Mouse (Mus musculus): Measurements from ENCODE around the gene Zkscan16. TPM values are rescaled to one million over a fixed set of nuclear protein-coding genes. Genes with fewer than 3 reads are reported as not detected.

The Zkscan16 gene
- total and polyA plus RNA-seq, 3 experiments, result not detected

DNA sequence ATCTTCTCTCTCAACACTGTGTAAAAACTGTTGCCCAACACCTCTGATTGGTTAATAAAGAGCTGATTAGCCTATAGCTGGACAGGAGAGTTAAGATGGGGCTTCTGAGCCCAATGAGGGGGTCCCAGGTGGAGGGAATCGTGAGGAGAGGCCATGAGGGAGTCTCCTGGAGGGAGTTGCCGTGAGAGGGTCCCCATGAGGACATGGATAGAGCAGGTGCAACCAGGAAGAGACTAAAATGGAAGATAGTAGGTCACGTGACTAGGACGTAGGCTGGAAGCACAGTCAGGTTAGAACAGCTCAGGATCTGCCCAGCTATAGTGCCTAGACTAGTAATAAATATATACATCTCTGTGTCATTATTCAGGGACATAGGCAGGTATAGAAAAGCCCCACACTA, 9.1 kb upstream of the Zkscan16 start:
- TF ChIP-seq USF1 (IDR thresholded peaks at IDR 0.05; ENCODE audit: low read depth, low read length) (peak; percentile 29), NRF1 (IDR thresholded peaks at IDR 0.05; ENCODE audit: low read depth, low read length) (no peak), ETS1 (conservative IDR thresholded peaks at IDR 0.05; ENCODE audit: low read depth, low read length) (no peak)
- no peaks in the 10 kb centered on the region for H3K79me2 ChIP-seq (replicated peaks; ENCODE audit: control insufficient read depth, extremely low read depth, insufficient read depth, poor library complexity, severe bottlenecking)
- no peaks in the 10 kb centered on the region for H3K9me3 ChIP-seq (replicated peaks; ENCODE audit: low read length)
- no peak for DNase-seq (ENCODE audit: extremely low read depth)
- dilution Hi-C loops (cut with MboI; ENCODE audit: extremely low pct_ligation_motif_present, extremely low pct_unique_long_range_greater_than_20kb, low sequenced_read_pairs), result no loop called here
- H3K4me2 ChIP-seq (ENCODE audit: insufficient read depth, low read depth, poor library complexity, severe bottlenecking), result no peak overlapping the region
- H3K4me3 ChIP-seq (replicated peaks in 1 of 3; ENCODE audit: low read depth in 2 of 3, low read length in 2 of 3, poor library complexity in 1 of 3), result no peak overlapping the region
- H3K36me3 ChIP-seq (replicated peaks in 1 of 2; ENCODE audit: control insufficient read depth in 1 of 2, insufficient read depth in 1 of 2, low read length in 1 of 2), result no peaks in the 10 kb centered on the region
- H3K4me1 ChIP-seq (ENCODE audit: control insufficient read depth in 1 of 2, insufficient read depth in 2 of 2), result no peaks in the 10 kb centered on the region
- in situ Hi-C loops (cut with MboI; ENCODE audit: low pct_ligation_motif_present, low pct_unique_long_range_greater_than_20kb, low sequenced_read_pairs), result no loop called here
- H3K27me3 ChIP-seq (replicated peaks), result no peaks in the 10 kb centered on the region
- H3K27ac ChIP-seq (ENCODE audit: insufficient read depth, low read depth), result no peak overlapping the region
- H3K9ac ChIP-seq (ENCODE audit: insufficient read depth, low read depth), result no peak overlapping the region

DNA sequence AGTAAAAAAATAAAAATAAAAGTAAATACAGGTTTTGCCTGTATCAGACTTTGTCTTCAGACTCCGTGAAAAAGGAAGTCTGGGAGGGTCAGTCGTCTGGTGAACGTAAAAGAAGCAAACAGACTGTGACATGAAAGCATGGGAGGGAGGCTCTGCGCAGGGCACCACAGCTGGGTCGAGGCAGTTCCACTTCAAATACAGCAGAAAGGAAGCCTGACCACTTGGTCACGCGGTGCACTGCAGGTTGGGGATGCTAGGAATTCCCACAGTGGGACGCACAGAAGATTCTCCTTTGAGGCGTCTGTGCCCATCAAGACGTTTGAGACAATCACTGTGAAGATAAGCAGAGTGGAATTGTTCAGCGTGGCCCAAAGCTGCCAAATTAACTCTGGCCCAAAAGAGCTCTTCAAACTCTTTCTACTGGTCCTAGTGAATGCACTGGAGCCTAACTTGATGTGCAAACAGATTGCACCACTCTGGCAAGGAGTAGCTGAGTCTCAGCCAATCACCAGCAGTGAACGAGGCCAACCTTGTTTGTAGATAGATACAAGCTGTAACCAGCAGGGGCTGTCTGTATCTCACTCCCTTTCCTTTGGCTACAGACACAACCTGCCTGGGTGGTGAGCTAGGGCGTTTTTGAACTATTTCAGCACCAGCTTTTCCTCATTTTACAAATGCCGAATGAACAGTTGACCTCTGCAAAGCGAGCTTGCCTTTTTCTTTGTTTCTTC, 8.5 kb upstream of the Zkscan16 start:
- no peaks in the 10 kb centered on the region for H3K9me3 ChIP-seq (replicated peaks; ENCODE audit: low read length)

DNA sequence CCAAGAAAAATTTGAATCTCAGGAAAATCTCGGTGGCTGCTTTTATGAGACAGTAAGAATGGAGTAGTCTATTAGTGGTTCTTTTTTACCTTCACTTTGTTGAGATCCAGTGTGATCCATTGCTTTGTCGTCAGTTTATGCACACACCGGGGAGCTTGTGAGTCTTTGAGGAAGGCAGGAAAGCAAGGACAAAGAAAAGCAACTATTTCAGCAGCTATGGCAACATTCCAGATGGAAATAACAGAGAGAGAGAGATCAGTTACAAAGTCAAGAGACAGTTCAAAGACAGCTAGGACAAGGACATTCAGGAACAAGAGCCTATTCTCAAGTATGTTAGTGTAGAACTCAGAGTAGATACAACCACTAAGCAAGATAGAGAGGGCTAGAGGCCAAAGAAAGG, 7.6 kb upstream of the Zkscan16 start:
- dilution Hi-C loops (cut with MboI; ENCODE audit: extremely low pct_ligation_motif_present, extremely low pct_unique_long_range_greater_than_20kb, low sequenced_read_pairs) (no loop called here), in situ Hi-C loops (cut with MboI; ENCODE audit: low pct_ligation_motif_present, low pct_unique_long_range_greater_than_20kb, low sequenced_read_pairs) (no loop called here)
- H3K4me2 ChIP-seq (ENCODE audit: insufficient read depth, low read depth, poor library complexity, severe bottlenecking), result no peak overlapping the region
- H3K27me3 ChIP-seq (replicated peaks), result no peaks in the 10 kb centered on the region
- H3K9me3 ChIP-seq (replicated peaks; ENCODE audit: low read length), result no peaks in the 10 kb centered on the region
- no peak for DNase-seq (ENCODE audit: extremely low read depth)
- TF ChIP-seq POLR2A (IDR thresholded peaks at IDR 0.05; ENCODE audit: low read depth, low read length) (no peak), BHLHE40 (IDR thresholded peaks at IDR 0.05; ENCODE audit: low read depth, low read length) (no peak), EP300 (IDR thresholded peaks at IDR 0.05; ENCODE audit: low read length) (no peak), TCF12 (IDR thresholded peaks at IDR 0.05; ENCODE audit: low read depth, low read length) (no peak), GABPA (IDR thresholded peaks at IDR 0.05; ENCODE audit: insufficient replicate concordance, low read depth, low read length) (no peak), SMC3 (IDR thresholded peaks at IDR 0.05; ENCODE audit: low read depth, low read length) (no peak)
- no peaks in the 10 kb centered on the region for H3K36me3 ChIP-seq (replicated peaks in 1 of 2; ENCODE audit: control insufficient read depth in 1 of 2, insufficient read depth in 1 of 2, low read length in 1 of 2)
- no peaks in the 10 kb centered on the region for H3K79me2 ChIP-seq (replicated peaks; ENCODE audit: control insufficient read depth, extremely low read depth, insufficient read depth, poor library complexity, severe bottlenecking)
- no peaks in the 10 kb centered on the region for H3K4me1 ChIP-seq (ENCODE audit: control insufficient read depth in 1 of 2, insufficient read depth in 2 of 2)
- H3K9ac ChIP-seq (ENCODE audit: insufficient read depth, low read depth), result no peak overlapping the region
- H3K27ac ChIP-seq (ENCODE audit: insufficient read depth, low read depth), result no peak overlapping the region
- H3K4me3 ChIP-seq (replicated peaks in 1 of 3; ENCODE audit: low read depth in 2 of 3, low read length in 2 of 3, poor library complexity in 1 of 3), result no peak overlapping the region

More for the DNA sequence above, 8.5 kb upstream of the Zkscan16 start:
- Histone ChIP-seq H3K9ac (ENCODE audit: insufficient read depth, low read depth) (no peak overlapping the region), H3K4me1 (ENCODE audit: control insufficient read depth in 1 of 2, insufficient read depth in 2 of 2) (no peaks in the 10 kb centered on the region), H3K27ac (ENCODE audit: insufficient read depth, low read depth) (no peak overlapping the region), H3K27me3 (replicated peaks) (no peaks in the 10 kb centered on the region), H3K4me3 (replicated peaks in 1 of 3; ENCODE audit: low read depth in 2 of 3, low read length in 2 of 3, poor library complexity in 1 of 3) (no peak overlapping the region), H3K79me2 (replicated peaks; ENCODE audit: control insufficient read depth, extremely low read depth, insufficient read depth, poor library complexity, severe bottlenecking) (no peaks in the 10 kb centered on the region), H3K4me2 (ENCODE audit: insufficient read depth, low read depth, poor library complexity, severe bottlenecking) (peak overlapping the region; percentile 39), H3K36me3 (replicated peaks in 1 of 2; ENCODE audit: control insufficient read depth in 1 of 2, insufficient read depth in 1 of 2, low read length in 1 of 2) (no peaks in the 10 kb centered on the region)
- dilution Hi-C loops (cut with MboI; ENCODE audit: extremely low pct_ligation_motif_present, extremely low pct_unique_long_range_greater_than_20kb, low sequenced_read_pairs) (no loop called here), in situ Hi-C loops (cut with MboI; ENCODE audit: low pct_ligation_motif_present, low pct_unique_long_range_greater_than_20kb, low sequenced_read_pairs) (no loop called here)
- DNase-seq (ENCODE audit: extremely low read depth), result peak; percentile 21
- TF ChIP-seq CHD1 (IDR thresholded peaks at IDR 0.05; ENCODE audit: low read depth, low read length) (no peak), BHLHE40 (IDR thresholded peaks at IDR 0.05; ENCODE audit: low read depth, low read length) (no peak), CTCF (conservative IDR thresholded peaks at IDR 0.05 in 1 of 2, IDR thresholded peaks at IDR 0.05 in 1 of 2; ENCODE audit: low read depth in 2 of 2, low read length in 2 of 2) (peak in 1 of 2 experiments; percentile 47; a peak in 2 of 4 replicates), SIN3A (IDR thresholded peaks at IDR 0.05; ENCODE audit: low read length) (no peak), GABPA (IDR thresholded peaks at IDR 0.05; ENCODE audit: insufficient replicate concordance, low read depth, low read length) (no peak), JUN (IDR thresholded peaks at IDR 0.05; ENCODE audit: insufficient read depth, low read depth, low read length) (no peak), RAD21 (IDR thresholded peaks at IDR 0.05; ENCODE audit: low read depth, low read length) (peak; percentile 1; the same call in 1 of the 2 replicates), UBTF (IDR thresholded peaks at IDR 0.05; ENCODE audit: low read depth, low read length) (no peak)
